Mouse (Mus musculus): Measurements from ENCODE around the gene Fgf5. TPM values are rescaled to one million over a fixed set of nuclear protein-coding genes. Genes with fewer than 3 reads are reported as not detected.

Fgf5 gene
- polyA plus RNA-seq, 1 experiment from 2014 or later, result 0.85 TPM

DNA sequence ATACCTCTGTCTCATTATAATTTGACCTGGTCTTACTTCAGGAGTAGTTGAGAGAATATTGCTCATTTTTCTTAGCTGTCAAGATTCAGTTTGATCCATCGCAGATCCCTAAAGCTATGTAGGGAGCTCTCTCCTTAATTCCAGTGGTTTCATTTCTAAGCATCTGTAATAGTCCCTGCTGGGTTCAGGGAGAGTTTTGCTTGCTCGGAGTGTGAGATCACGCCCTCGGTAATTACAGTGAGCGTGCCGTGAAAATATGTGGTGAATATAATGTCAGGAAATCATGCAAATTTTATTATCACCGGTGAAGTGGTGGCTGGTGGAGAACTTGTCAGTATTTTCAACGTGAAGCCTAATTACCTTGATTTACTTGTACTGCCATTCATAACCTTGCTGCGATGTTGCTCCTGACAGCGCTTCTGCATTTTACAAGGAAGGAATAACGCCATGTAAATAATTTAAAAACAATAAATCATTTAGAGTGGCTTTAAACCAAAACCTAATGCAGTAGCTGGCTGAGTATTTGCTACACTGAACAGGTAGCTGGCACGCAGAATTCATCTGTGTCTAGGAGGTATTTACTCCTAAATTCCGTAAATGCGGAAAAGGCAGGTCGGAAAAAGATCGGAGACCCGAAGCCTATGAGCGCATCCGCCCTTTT, 38.5 kb downstream of the Fgf5 start:
- under 1% methylated on average over 19 of the region's 19 CpGs for WGBS
- Histone ChIP-seq H3K9me3 (ENCODE audit: control insufficient read depth, low read length) (no peaks in the 10 kb centered on the region), H3K27ac (ENCODE audit: low read length) (no peak overlapping the region), H3K27me3 (replicated peaks; ENCODE audit: control insufficient read depth, insufficient read depth, low read length) (peaks cover 20% of the 10 kb centered on the region), H3K36me3 (ENCODE audit: control insufficient read depth, insufficient read depth) (no peaks in the 10 kb centered on the region), H3K9ac (replicated peaks; ENCODE audit: low read depth, low read length) (no peak overlapping the region), H3K4me3 (replicated peaks; ENCODE audit: low read length) (peak overlapping the region; percentile 30), H3K4me2 (ENCODE audit: low read length) (peak overlapping the region; percentile 49), H3K4me1 (replicated peaks; ENCODE audit: control insufficient read depth, insufficient read depth, low read length) (peaks cover 13% of the 10 kb centered on the region)
- ATAC-seq, result no peak

DNA sequence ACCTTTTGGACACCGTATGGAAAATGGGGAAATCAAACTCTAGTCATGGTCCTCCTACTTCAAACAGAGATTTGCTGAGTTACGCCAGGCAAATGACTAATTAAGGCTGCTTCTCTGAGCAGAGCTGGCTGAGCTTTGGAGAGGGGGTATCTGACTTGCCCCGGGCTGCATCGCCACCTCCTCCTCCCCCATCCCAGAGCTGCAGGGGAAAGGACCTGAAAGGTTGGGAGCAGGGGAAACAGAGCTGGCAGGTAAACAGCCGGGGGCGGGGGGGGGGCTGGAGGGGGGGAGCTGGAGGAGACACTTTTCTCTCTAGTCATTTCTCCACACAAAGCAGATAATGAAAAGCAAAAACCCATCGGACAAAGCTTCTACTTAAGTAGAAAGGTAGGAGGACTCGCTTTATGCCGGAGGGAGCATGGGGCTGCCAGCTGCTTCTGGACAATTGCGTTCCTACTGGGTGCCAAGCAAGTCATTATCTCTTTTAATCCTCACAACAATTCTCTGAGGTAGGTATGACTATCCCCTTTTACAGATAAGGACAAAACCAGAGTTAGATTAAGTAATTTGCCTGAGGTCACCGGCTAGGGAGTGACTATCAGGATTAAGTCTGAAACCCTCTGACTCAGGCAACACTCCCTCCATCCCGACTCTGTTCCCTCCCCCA, 39.2 kb downstream of the Fgf5 start:
- Histone ChIP-seq H3K4me3 (replicated peaks; ENCODE audit: low read length) (peak overlapping the region; percentile 30), H3K27me3 (replicated peaks; ENCODE audit: control insufficient read depth, insufficient read depth, low read length) (peaks cover 20% of the 10 kb centered on the region), H3K9me3 (ENCODE audit: control insufficient read depth, low read length) (no peaks in the 10 kb centered on the region), H3K36me3 (ENCODE audit: control insufficient read depth, insufficient read depth) (no peaks in the 10 kb centered on the region), H3K4me1 (replicated peaks; ENCODE audit: control insufficient read depth, insufficient read depth, low read length) (peaks cover 13% of the 10 kb centered on the region), H3K4me2 (ENCODE audit: low read length) (peak overlapping the region; percentile 49), H3K9ac (replicated peaks; ENCODE audit: low read depth, low read length) (no peak overlapping the region), H3K27ac (ENCODE audit: low read length) (no peak overlapping the region)
- WGBS, result under 1% methylated on average over 10 of the region's 12 CpGs
- 0 out of 2 replicates have a peak, but pooled peaks have one; percentile 43 for ATAC-seq

DNA sequence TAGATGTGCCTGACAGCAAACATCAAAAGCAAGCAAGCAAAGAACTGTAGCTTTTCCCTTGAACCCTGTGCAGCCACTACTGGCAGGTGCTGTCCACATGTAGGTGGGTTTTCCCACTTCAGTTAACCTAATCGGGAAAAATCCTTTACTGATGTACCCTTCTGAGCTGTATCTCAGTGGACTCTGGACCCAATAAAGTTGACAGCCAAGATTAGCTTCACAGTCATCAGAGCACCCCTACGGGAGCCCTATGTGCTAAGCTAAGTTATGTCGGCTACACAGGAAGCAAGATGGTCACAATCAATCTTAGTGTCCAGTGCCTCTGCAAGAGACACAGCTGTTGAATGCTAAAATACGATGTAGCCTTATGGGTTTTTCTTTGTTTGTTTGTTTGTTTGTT, 46.1 kb downstream of the Fgf5 start:
- no peak overlapping the region for H3K9ac ChIP-seq (replicated peaks; ENCODE audit: low read depth, low read length)
- no peaks in the 10 kb centered on the region for H3K4me1 ChIP-seq (replicated peaks; ENCODE audit: control insufficient read depth, insufficient read depth, low read length)
- no peaks in the 10 kb centered on the region for H3K36me3 ChIP-seq (ENCODE audit: control insufficient read depth, insufficient read depth)
- WGBS, result 92% methylated on average over 4 of the region's 4 CpGs
- H3K27me3 ChIP-seq (replicated peaks; ENCODE audit: control insufficient read depth, insufficient read depth, low read length), result no peaks in the 10 kb centered on the region
- H3K4me3 ChIP-seq (replicated peaks; ENCODE audit: low read length), result no peak overlapping the region
- no peak overlapping the region for H3K27ac ChIP-seq (ENCODE audit: low read length)
- no peaks in the 10 kb centered on the region for H3K9me3 ChIP-seq (ENCODE audit: control insufficient read depth, low read length)
- H3K4me2 ChIP-seq (ENCODE audit: low read length), result no peak overlapping the region
- ATAC-seq, result no peak

DNA sequence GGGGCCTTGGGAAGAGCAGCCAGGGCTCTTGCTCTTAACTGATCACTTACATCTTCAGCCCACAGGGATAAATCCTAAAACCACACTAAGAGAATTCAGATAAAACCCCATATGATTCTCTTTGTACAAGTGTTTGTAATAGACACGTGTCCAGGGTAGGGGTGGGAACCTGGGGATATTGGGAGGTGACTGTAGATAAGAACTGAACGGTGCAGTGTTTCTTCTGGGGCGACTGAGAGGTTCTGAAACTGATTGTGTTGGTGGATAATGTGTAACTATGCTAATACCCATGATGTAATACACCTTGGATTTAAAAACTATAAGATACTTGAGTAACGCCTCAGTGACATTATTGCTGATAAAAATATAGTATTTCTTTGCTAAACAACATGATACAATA, 51.7 kb downstream of the Fgf5 start:
- H3K9ac ChIP-seq (replicated peaks; ENCODE audit: low read depth, low read length), result no peak overlapping the region
- no peak overlapping the region for H3K27ac ChIP-seq (ENCODE audit: low read length)
- no peaks in the 10 kb centered on the region for H3K9me3 ChIP-seq (ENCODE audit: control insufficient read depth, low read length)
- WGBS, result 88% methylated on average over 4 of the region's 4 CpGs
- H3K4me3 ChIP-seq (replicated peaks; ENCODE audit: low read length), result no peak overlapping the region
- ATAC-seq, result no peak
- H3K4me2 ChIP-seq (ENCODE audit: low read length), result no peak overlapping the region
- no peaks in the 10 kb centered on the region for H3K36me3 ChIP-seq (ENCODE audit: control insufficient read depth, insufficient read depth)
- 0 out of 2 replicates have a peak, but pooled peaks cover 2% of the 10 kb centered on the region for H3K4me1 ChIP-seq (replicated peaks; ENCODE audit: control insufficient read depth, insufficient read depth, low read length)
- H3K27me3 ChIP-seq (replicated peaks; ENCODE audit: control insufficient read depth, insufficient read depth, low read length), result no peaks in the 10 kb centered on the region

DNA sequence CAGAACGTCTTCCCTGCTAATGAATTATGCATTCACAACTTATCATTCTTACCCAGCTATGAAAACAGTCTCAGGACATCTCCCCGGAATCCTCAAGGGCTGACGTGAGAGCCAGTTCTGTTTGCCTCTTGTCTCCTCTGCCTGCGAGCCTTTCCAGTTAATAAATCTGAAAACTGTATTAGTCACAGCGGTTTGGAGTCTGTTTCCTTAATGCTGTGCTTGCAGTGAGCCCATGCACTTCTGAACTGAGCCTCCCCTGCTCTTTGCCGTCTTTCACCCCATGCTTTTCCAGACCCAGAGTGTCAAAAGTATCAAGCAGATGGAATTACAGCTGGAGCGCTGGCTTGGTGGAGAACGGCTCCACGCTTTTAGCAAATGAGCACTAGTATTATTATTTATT, 52.5 kb downstream of the Fgf5 start:
- ATAC-seq, result no peak
- Histone ChIP-seq H3K36me3 (ENCODE audit: control insufficient read depth, insufficient read depth) (no peaks in the 10 kb centered on the region), H3K9ac (replicated peaks; ENCODE audit: low read depth, low read length) (no peak overlapping the region), H3K4me3 (replicated peaks; ENCODE audit: low read length) (no peak overlapping the region), H3K4me2 (ENCODE audit: low read length) (no peak overlapping the region; the same call in 1 of the 2 replicates), H3K27ac (ENCODE audit: low read length) (no peak overlapping the region), H3K4me1 (replicated peaks; ENCODE audit: control insufficient read depth, insufficient read depth, low read length) (0 out of 2 replicates have a peak, but pooled peaks cover 2% of the 10 kb centered on the region), H3K27me3 (replicated peaks; ENCODE audit: control insufficient read depth, insufficient read depth, low read length) (no peaks in the 10 kb centered on the region), H3K9me3 (ENCODE audit: control insufficient read depth, low read length) (no peaks in the 10 kb centered on the region)
- 46% methylated on average over 9 of the region's 9 CpGs for WGBS

DNA sequence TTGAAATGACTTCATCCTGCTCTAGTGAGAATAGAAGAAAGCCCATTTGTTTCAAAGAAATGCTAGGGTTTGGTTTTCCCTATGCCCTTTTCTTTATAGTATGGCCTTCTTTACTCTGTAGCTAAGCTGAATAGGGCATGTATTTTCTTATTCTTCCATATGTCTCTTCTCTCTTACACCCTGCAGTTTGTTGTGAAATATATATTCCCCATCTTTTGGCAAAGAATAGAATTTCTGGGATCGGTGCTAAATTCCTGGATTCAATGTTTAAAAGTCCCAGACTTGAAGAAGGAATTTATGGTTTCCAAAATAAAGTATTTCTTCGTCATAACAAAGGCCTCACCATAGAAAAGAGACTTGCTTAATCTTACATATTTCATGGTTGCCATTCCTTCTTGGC, 72.6 kb downstream of the Fgf5 start:
- Histone ChIP-seq H3K27ac (ENCODE audit: low read length) (no peak overlapping the region), H3K9me3 (ENCODE audit: control insufficient read depth, low read length) (no peaks in the 10 kb centered on the region), H3K4me1 (replicated peaks; ENCODE audit: control insufficient read depth, insufficient read depth, low read length) (no peaks in the 10 kb centered on the region), H3K9ac (replicated peaks; ENCODE audit: low read depth, low read length) (no peak overlapping the region), H3K4me2 (ENCODE audit: low read length) (no peak overlapping the region), H3K27me3 (replicated peaks; ENCODE audit: control insufficient read depth, insufficient read depth, low read length) (no peaks in the 10 kb centered on the region), H3K36me3 (ENCODE audit: control insufficient read depth, insufficient read depth) (no peaks in the 10 kb centered on the region), H3K4me3 (replicated peaks; ENCODE audit: low read length) (no peak overlapping the region)
- 81% methylated on average over 2 of the region's 2 CpGs for WGBS
- ATAC-seq, result no peak

Other genes starting within 250 kb of the Fgf5 start
- 4.1 TPM in 2 replicates for gene Antxr2, start 223.1 kb upstream of the Fgf5 start, polyA plus RNA-seq (2015; fragmentation: Nextera tagmentation; extraction: Ambion mirVana)
- gene Prdm8, start 87.0 kb upstream of the Fgf5 start, polyA plus RNA-seq (2015; fragmentation: Nextera tagmentation; extraction: Ambion mirVana), result 6.4 and 7.1 TPM in 2 replicates
- 0.83 and 0.92 TPM in 2 replicates for gene Cfap299, start 75.1 kb downstream of the Fgf5 start, polyA plus RNA-seq (2015; fragmentation: Nextera tagmentation; extraction: Ambion mirVana)

All from forebrain, embryonic 16.5 days (tissue).